In genomic region chr10:130544331-130544730, GRCm38 (mm10) we compare ENCODE assay signal across 10 mouse cellular contexts. TPM values are rescaled to one million over a fixed set of nuclear protein-coding genes. Genes with fewer than 3 reads are reported as not detected.
"Had no signal": no experiment of that assay in that cellular context is flagged by ENCODE, and none has a peak within 500 bp of the region (broad histone marks: within the 10 kb centered on the region; RNA-seq: fewer than 3 reads in every experiment).

No protein-coding gene starts in this region.

RNA-seq across cellular contexts. Expression of gene Vmn2r87, which starts 47.1 kb away (rescaled TPM):
- total RNA-seq: megakaryocyte progenitor cell, adult 5-6 weeks had no signal
- polyA plus RNA-seq: intestine, embryonic 15.5 days; kidney, postnatal 0 days; limb, embryonic 11.5 days; limb, embryonic 15.5 days; liver, embryonic 12.5 days; liver, embryonic 16.5 days; midbrain, embryonic 14.5 days; small intestine, adult 2 months; stomach, embryonic 16.5 days had no signal
